Mouse (Mus musculus) midbrain, embryonic 14.5 days (tissue): ENCODE measurements at regions not wholly inside any gene's neighbourhood (a gene's known extent, or its start where the extent isn't known, plus 50 kb on each side); places are given as distances from the start of the nearest gene placed in this dataset.
"Not testable (repeated sequence)": the region's sequence is repeated elsewhere in the genome, so short reads cannot be mapped to it uniquely, and the experiment has no call there.

ENCODE experiments used
- ATAC-seq: fragments of 200-750 bp; cut with Nextera tagmentation; 2 replicates; pipeline ENCODE4 v1.8.0; 2017; ENCODE audit warnings: moderate number of reproducible peaks, moderate library complexity; ENCODE audit not compliant: low FRiP score, low TSS enrichment
- DNase-seq: peaks from one replicate; pipeline ENCODE4 v3.0.0-alpha.2; 2015
- H3K27ac ChIP-seq: fragments of 300-500 bp; sonication (generic); replicated peaks from 2 replicates; pipeline ENCODE4 v1.5.1; 2014; ENCODE audit warnings: mild to moderate bottlenecking, low read depth, low read length, moderate library complexity
- H3K27me3 ChIP-seq: fragments of 300-500 bp; sonication (generic); 2 replicates; pipeline ENCODE4 v1.6.1; 2014; ENCODE audit warnings: low read length, control low read depth, mixed read lengths; ENCODE audit not compliant: control insufficient read depth, insufficient read depth
- H3K36me3 ChIP-seq: fragments of 300-500 bp; sonication (generic); 2 replicates; pipeline ENCODE4 v1.6.1; 2014; ENCODE audit warnings: low read length, control low read depth; ENCODE audit not compliant: control insufficient read depth, insufficient read depth
- H3K4me1 ChIP-seq: fragments of 300-500 bp; sonication (generic); 2 replicates; pipeline ENCODE4 v1.6.1; 2014; ENCODE audit warnings: mild to moderate bottlenecking, antibody characterized with exemption, low read length, control low read depth; ENCODE audit not compliant: control insufficient read depth, insufficient read depth
- H3K4me2 ChIP-seq: fragments of 300-500 bp; sonication (generic); 2 replicates; pipeline ENCODE4 v1.6.1; 2014; ENCODE audit warnings: mild to moderate bottlenecking, low read length, moderate library complexity
- H3K4me3 ChIP-seq: fragments of 300-500 bp; sonication (generic); replicated peaks from 2 replicates; pipeline ENCODE4 v1.5.1; 2014; ENCODE audit warnings: low read depth, low read length
- H3K9ac ChIP-seq: fragments of 300-500 bp; sonication (generic); replicated peaks from 2 replicates; pipeline ENCODE4 v1.6.1; 2014; ENCODE audit warnings: mild to moderate bottlenecking, low read length, moderate library complexity
- H3K9me3 ChIP-seq: fragments of 300-500 bp; sonication (generic); 2 replicates; pipeline ENCODE4 v1.6.1; 2016; ENCODE audit warnings: low read length, control low read depth, mixed read lengths; ENCODE audit not compliant: control insufficient read depth
- WGBS: fragments of 180-500 bp; shearing (Covaris S2); extraction: QIAGEN DNeasy Blood & Tissue Kit; methylation state at CpG from one replicate; pipeline ENCODE4 v1.1.7; 2014; 5-methylcytosine and 5-hydroxymethylcytosine counted together

DNA sequence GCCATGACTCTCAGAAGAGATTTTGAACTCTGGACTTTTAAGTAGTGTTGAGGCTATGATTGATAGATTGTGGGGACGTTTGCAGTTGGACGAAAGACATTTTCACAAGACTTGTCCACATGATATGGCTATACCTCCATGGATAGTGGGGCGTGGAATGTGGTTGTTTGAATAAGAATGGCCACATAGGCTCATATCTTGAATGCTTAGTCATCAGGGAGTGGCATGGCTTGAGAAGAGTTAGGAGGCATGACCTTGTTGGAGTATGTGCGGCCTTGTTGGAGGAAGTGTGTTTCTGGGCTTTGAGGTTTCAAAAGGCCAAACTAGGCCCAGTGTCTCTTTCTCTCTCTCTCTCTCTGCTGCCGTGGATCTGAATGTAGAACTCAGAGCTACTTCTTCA, 204.7 kb upstream of the Pclo start:
- Histone ChIP-seq H3K27ac (no peak overlapping the region), H3K4me1 (no peaks in the 10 kb centered on the region), H3K27me3 (no peaks in the 10 kb centered on the region), H3K9ac (no peak overlapping the region), H3K36me3 (no peaks in the 10 kb centered on the region), H3K9me3 (no peaks in the 10 kb centered on the region), H3K4me2 (no peak overlapping the region), H3K4me3 (no peak overlapping the region)
- WGBS, result 93% methylated on average over 5 of the region's 5 CpGs
- DNase-seq, result no peak
- ATAC-seq, result no peak

GRCm38 (mm10) chr5:14311729-14312128, 203.0 kb upstream of the Pclo start:
- no peak overlapping the region for H3K4me3 ChIP-seq
- WGBS, result 90% methylated on average over 3 of the region's 3 CpGs
- H3K4me1 ChIP-seq, result no peaks in the 10 kb centered on the region
- H3K27me3 ChIP-seq, result no peaks in the 10 kb centered on the region
- no peak overlapping the region for H3K4me2 ChIP-seq
- H3K27ac ChIP-seq, result no peak overlapping the region
- no peak overlapping the region for H3K9ac ChIP-seq
- no peak for ATAC-seq
- no peaks in the 10 kb centered on the region for H3K36me3 ChIP-seq
- H3K9me3 ChIP-seq, result no peaks in the 10 kb centered on the region
- no peak for DNase-seq

DNA sequence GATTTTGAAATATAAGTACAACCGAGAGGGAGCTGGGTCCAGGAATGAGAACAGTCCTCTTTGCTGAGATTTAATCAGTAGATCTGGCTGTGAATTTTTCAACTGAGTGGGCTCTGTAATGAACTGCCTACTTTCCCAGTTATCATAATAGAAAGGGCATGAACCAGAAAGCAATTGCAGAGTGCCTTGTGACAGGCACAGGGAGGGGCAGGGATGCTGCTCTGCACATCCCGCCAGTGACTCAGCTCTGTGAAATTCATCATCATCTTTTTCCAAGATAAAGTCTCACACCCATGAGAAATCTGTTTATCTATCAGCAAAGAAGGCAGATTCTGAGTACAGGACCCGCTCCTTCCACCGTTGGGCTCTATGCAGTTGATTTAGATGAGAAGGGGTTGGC, 194.5 kb upstream of the Pclo start:
- no peak overlapping the region for H3K4me3 ChIP-seq
- ATAC-seq, result no peak
- no peaks in the 10 kb centered on the region for H3K4me1 ChIP-seq
- no peak overlapping the region for H3K4me2 ChIP-seq
- H3K27me3 ChIP-seq, result no peaks in the 10 kb centered on the region
- no peak for DNase-seq
- no peaks in the 10 kb centered on the region for H3K36me3 ChIP-seq
- H3K9me3 ChIP-seq, result no peaks in the 10 kb centered on the region
- WGBS, result 82% methylated on average over 4 of the region's 4 CpGs
- H3K27ac ChIP-seq, result no peak overlapping the region
- H3K9ac ChIP-seq, result no peak overlapping the region

- 60% methylated on average over 1 of the region's 1 CpGs for WGBS
- Histone ChIP-seq H3K27me3 (no peaks in the 10 kb centered on the region), H3K9ac (no peak overlapping the region), H3K4me2 (no peak overlapping the region), H3K36me3 (no peaks in the 10 kb centered on the region), H3K4me3 (no peak overlapping the region), H3K27ac (no peak overlapping the region), H3K9me3 (no peaks in the 10 kb centered on the region), H3K4me1 (no peaks in the 10 kb centered on the region)
- ATAC-seq, result no peak
- DNase-seq, result no peak
These were observed 192.7 kb upstream of the Pclo start for GRCm38 (mm10) chr5:14322000-14322399.

- 57% methylated on average over 1 of the region's 1 CpGs for WGBS
- H3K4me2 ChIP-seq, result no peak overlapping the region
- H3K27ac ChIP-seq, result no peak overlapping the region
- no peaks in the 10 kb centered on the region for H3K4me1 ChIP-seq
- no peaks in the 10 kb centered on the region for H3K27me3 ChIP-seq
- H3K4me3 ChIP-seq, result no peak overlapping the region
- no peak for ATAC-seq
- peaks cover 2% of the 10 kb centered on the region for H3K9me3 ChIP-seq
- H3K9ac ChIP-seq, result no peak overlapping the region
- H3K36me3 ChIP-seq, result no peaks in the 10 kb centered on the region
- no peak for DNase-seq
These were observed 154.3 kb upstream of the Pclo start for GRCm38 (mm10) chr5:14360446-14360845.

DNA sequence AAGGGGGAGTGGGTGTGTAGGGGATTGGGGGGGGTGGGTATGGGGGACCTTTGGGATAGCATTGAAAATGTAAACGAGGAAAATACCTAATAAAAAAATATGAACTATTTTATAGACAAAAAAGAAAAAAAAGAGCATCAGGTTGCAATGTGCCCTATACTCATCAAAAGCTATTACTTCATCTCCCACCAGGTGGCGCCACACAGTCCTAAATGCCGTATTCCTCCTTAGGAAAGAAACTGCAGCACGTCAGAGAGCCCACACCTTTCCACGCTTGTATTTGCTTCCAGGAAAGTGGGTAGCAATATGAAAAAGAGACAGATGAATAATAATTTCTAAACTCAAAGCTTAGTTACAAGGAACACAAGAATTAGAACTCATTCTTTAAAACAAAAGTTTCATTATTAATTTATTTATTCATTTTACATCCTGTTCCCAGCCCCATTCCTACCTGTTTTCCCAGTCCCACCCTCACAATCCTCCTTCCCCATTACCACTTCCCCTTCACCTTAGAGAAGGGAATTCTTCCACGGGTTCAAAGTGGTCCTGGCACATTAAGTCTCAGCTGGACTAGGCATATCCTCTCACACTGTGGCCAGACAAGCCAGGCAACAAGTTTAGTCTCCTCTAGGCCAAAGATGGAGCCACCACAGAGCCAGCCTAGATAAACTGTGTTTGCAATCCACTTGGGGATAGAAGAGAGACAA, 125.4 kb upstream of the Pclo start:
- Histone ChIP-seq H3K36me3 (no peaks in the 10 kb centered on the region), H3K9ac (no peak overlapping the region), H3K4me3 (no peak overlapping the region), H3K27me3 (no peaks in the 10 kb centered on the region), H3K9me3 (no peaks in the 10 kb centered on the region), H3K4me1 (no peaks in the 10 kb centered on the region), H3K27ac (no peak overlapping the region), H3K4me2 (no peak overlapping the region)
- peak; percentile 86 for ATAC-seq
- 20% methylated on average over 6 of the region's 6 CpGs for WGBS
- peak; percentile 85 for DNase-seq

GRCm38 (mm10) chr5:14391793-14392192, 122.9 kb upstream of the Pclo start:
- Histone ChIP-seq H3K27ac (no peak overlapping the region), H3K36me3 (no peaks in the 10 kb centered on the region), H3K27me3 (no peaks in the 10 kb centered on the region), H3K4me1 (no peaks in the 10 kb centered on the region), H3K9me3 (no peaks in the 10 kb centered on the region), H3K4me3 (no peak overlapping the region), H3K9ac (no peak overlapping the region), H3K4me2 (no peak overlapping the region)
- WGBS, result 74% methylated on average over 3 of the region's 3 CpGs
- DNase-seq (no peak), ATAC-seq (no peak)

DNA sequence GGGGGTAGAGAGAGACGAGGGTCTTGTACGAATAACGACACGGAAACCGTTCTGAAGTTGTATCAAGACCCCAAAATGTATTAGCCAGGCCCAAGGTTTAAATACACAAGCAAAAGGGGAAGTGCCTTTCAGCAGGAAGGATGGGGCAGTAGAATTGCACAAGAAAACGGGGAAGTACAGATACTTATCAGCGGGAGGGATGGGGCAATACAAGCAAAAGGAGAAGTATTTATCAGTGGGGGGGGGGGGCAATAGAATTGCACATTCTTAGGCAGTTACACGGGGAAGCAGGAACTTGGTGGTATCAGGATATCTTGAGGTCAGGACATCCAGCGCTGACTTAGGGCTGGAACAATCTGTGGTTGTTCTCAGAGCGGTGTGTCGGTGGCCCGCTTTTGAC, 111.3 kb upstream of the Pclo start:
- DNase-seq, H3K9ac ChIP-seq, ATAC-seq, H3K27me3 ChIP-seq, H3K27ac ChIP-seq, H3K36me3 ChIP-seq, H3K4me1 ChIP-seq, H3K4me3 ChIP-seq, H3K9me3 ChIP-seq, H3K4me2 ChIP-seq: not testable (repeated sequence)
- WGBS, result 82% methylated on average over 8 of the region's 12 CpGs

GRCm38 (mm10) chr5:14404344-14404743, 110.4 kb upstream of the Pclo start:
- no peak overlapping the region for H3K27ac ChIP-seq
- no peaks in the 10 kb centered on the region for H3K9me3 ChIP-seq
- no peaks in the 10 kb centered on the region for H3K36me3 ChIP-seq
- no peak overlapping the region for H3K4me2 ChIP-seq
- no peaks in the 10 kb centered on the region for H3K4me1 ChIP-seq
- no peak overlapping the region for H3K4me3 ChIP-seq
- H3K9ac ChIP-seq, result no peak overlapping the region
- 84% methylated on average over 2 of the region's 2 CpGs for WGBS
- no peaks in the 10 kb centered on the region for H3K27me3 ChIP-seq
- no peak for DNase-seq
- ATAC-seq, result no peak
